Mouse (Mus musculus) CH12.LX (cell line): Measurements from ENCODE around the gene Aebp2. TPM values are rescaled to one million over a fixed set of nuclear protein-coding genes. Genes with fewer than 3 reads are reported as not detected.
"Not testable (repeated sequence)": the region's sequence is repeated elsewhere in the genome, so short reads cannot be mapped to it uniquely, and the experiment has no call there.

Experiments
- DNase-seq: peaks from one replicate; pipeline ENCODE4 v3.0.0-alpha.2; 2013; ENCODE audit errors: extremely low read depth
- H3K27ac ChIP-seq: 2 replicates; pipeline ENCODE4 v1.5.1; 2012; ENCODE audit warnings: low read depth, mild to moderate bottlenecking, control low read depth, moderate library complexity; ENCODE audit not compliant: insufficient read depth
- H3K27me3 ChIP-seq: replicated peaks from 2 replicates; pipeline ENCODE3; 2012; ENCODE audit warnings: inconsistent platforms
- H3K36me3 ChIP-seq, 2 experiments: replicated peaks in 1 of 2; 2 replicates each; pipeline versions ENCODE3 to v1.6.1; 2012; ENCODE audit warnings: inconsistent platforms in 1 of 2, low read length in 1 of 2, mild to moderate bottlenecking in 1 of 2, mixed read lengths in 1 of 2, moderate library complexity in 1 of 2; ENCODE audit not compliant: control insufficient read depth in 1 of 2, insufficient read depth in 1 of 2
- H3K4me1 ChIP-seq, 2 experiments: 2 replicates each; pipeline ENCODE4 v1.6.1; 2012; ENCODE audit warnings: inconsistent platforms in 1 of 2, moderate library complexity in 1 of 2; ENCODE audit not compliant: insufficient read depth in 2 of 2, control insufficient read depth in 1 of 2
- H3K4me2 ChIP-seq: 2 replicates; pipeline ENCODE4 v1.6.1; 2012; ENCODE audit warnings: low read depth, mild to moderate bottlenecking, control low read depth; ENCODE audit not compliant: poor library complexity, insufficient read depth, severe bottlenecking
- H3K4me3 ChIP-seq, 3 experiments: fragments of 150-350 bp in 1 of 3; sonication (generic) in 1 of 3; replicated peaks in 1 of 3; 2 replicates each; pipeline versions ENCODE3 to v1.5.1; 2011 to 2012; ENCODE audit warnings: low read depth in 2 of 3, low read length in 2 of 3, mild to moderate bottlenecking in 2 of 3, moderate library complexity in 2 of 3, control low read depth in 1 of 3, improper control_type of control experiment in 1 of 3, inconsistent platforms in 1 of 3, mixed read lengths in 1 of 3; ENCODE audit not compliant: poor library complexity in 1 of 3
- H3K79me2 ChIP-seq: replicated peaks from 2 replicates; pipeline ENCODE4 v1.6.1; 2012; ENCODE audit warnings: mild to moderate bottlenecking, moderate library complexity; ENCODE audit not compliant: control insufficient read depth, poor library complexity, insufficient read depth, severe bottlenecking; ENCODE audit errors: extremely low read depth
- H3K9ac ChIP-seq: 2 replicates; pipeline ENCODE4 v1.6.1; 2012; ENCODE audit warnings: low read depth, mild to moderate bottlenecking, control low read depth, moderate library complexity; ENCODE audit not compliant: insufficient read depth
- H3K9me3 ChIP-seq: replicated peaks from 2 replicates; pipeline ENCODE3; 2012; ENCODE audit warnings: low read length, inconsistent platforms, mixed read lengths
- BHLHE40 ChIP-seq: IDR thresholded peaks from 2 replicates; pipeline ENCODE4 v1.6.1; 2011; ENCODE audit warnings: mild to moderate bottlenecking, low read depth, low read length, improper control_type of control experiment
- CHD1 ChIP-seq: IDR thresholded peaks from 2 replicates; pipeline ENCODE4 v1.6.1; 2012; ENCODE audit warnings: low read depth, low read length, improper control_type of control experiment, inconsistent platforms
- CHD2 ChIP-seq: IDR thresholded peaks from 2 replicates; pipeline ENCODE4 v1.6.1; 2011; ENCODE audit warnings: low read length, improper control_type of control experiment
- CTCF ChIP-seq, 2 experiments: IDR thresholded peaks in 1 of 2; conservative IDR thresholded peaks in 1 of 2; 2 replicates each; pipeline ENCODE4 v1.5.1; 2011 to 2012; ENCODE audit warnings: low read depth in 2 of 2, low read length in 2 of 2, improper control_type of control experiment in 1 of 2, inconsistent platforms in 1 of 2, mild to moderate bottlenecking in 1 of 2, moderate library complexity in 1 of 2
- ELF1 ChIP-seq: IDR thresholded peaks from 2 replicates; pipeline ENCODE4 v1.6.1; 2014; ENCODE audit warnings: low read depth, mild to moderate bottlenecking, inconsistent platforms, low read length, improper control_type of control experiment
- EP300 ChIP-seq: IDR thresholded peaks from 2 replicates; pipeline ENCODE4 v1.6.1; 2011; ENCODE audit warnings: low read length, improper control_type of control experiment
- ETS1 ChIP-seq: conservative IDR thresholded peaks from 2 replicates; pipeline ENCODE4 v1.6.1; 2012; ENCODE audit warnings: low read depth, mild to moderate bottlenecking, inconsistent platforms, low read length, improper control_type of control experiment, moderate library complexity
- JUN ChIP-seq: IDR thresholded peaks from 2 replicates; pipeline ENCODE4 v1.6.1; 2011; ENCODE audit warnings: low read depth, mild to moderate bottlenecking, low read length, improper control_type of control experiment, moderate library complexity; ENCODE audit not compliant: insufficient read depth
- KAT2A ChIP-seq: IDR thresholded peaks from 2 replicates; pipeline ENCODE4 v1.6.1; 2012; ENCODE audit warnings: low read length, improper control_type of control experiment, inconsistent platforms; ENCODE audit not compliant: insufficient replicate concordance
- MAFK ChIP-seq: IDR thresholded peaks from 2 replicates; pipeline ENCODE4 v1.6.1; 2011; ENCODE audit warnings: low read length, improper control_type of control experiment; ENCODE audit not compliant: insufficient replicate concordance
- MAX ChIP-seq: IDR thresholded peaks from 2 replicates; pipeline ENCODE4 v1.6.1; 2011; ENCODE audit warnings: low read length, improper control_type of control experiment
- MYC ChIP-seq: IDR thresholded peaks from 2 replicates; pipeline ENCODE4 v1.6.1; 2011; ENCODE audit warnings: low read depth, mild to moderate bottlenecking, improper control_type of control experiment, low read length
- NELFE ChIP-seq: IDR thresholded peaks from 2 replicates; pipeline ENCODE4 v1.6.1; 2011; ENCODE audit warnings: low read depth, low read length, improper control_type of control experiment
- PAX5 ChIP-seq: IDR thresholded peaks from 2 replicates; pipeline ENCODE4 v1.6.1; 2012; ENCODE audit warnings: low read length, inconsistent platforms, mixed read lengths
- POLR2A ChIP-seq: IDR thresholded peaks from 2 replicates; pipeline ENCODE4 v1.6.1; 2011; ENCODE audit warnings: low read depth, mild to moderate bottlenecking, improper control_type of control experiment, low read length
- POLR2AphosphoS2 ChIP-seq: IDR thresholded peaks from 2 replicates; pipeline ENCODE4 v1.6.1; 2011; ENCODE audit warnings: low read depth, low read length, improper control_type of control experiment
- RAD21 ChIP-seq: IDR thresholded peaks from 2 replicates; pipeline ENCODE4 v1.6.1; 2011; ENCODE audit warnings: low read depth, mild to moderate bottlenecking, low read length, improper control_type of control experiment, moderate library complexity
- RCOR1 ChIP-seq: conservative IDR thresholded peaks from 2 replicates; pipeline ENCODE4 v1.6.1; 2012; ENCODE audit warnings: low read depth, mild to moderate bottlenecking, inconsistent platforms, low read length, improper control_type of control experiment
- SIN3A ChIP-seq: IDR thresholded peaks from 2 replicates; pipeline ENCODE4 v1.6.1; 2012; ENCODE audit warnings: low read length, improper control_type of control experiment, inconsistent platforms
- SMC3 ChIP-seq: IDR thresholded peaks from 2 replicates; pipeline ENCODE4 v1.6.1; 2011; ENCODE audit warnings: low read depth, low read length, improper control_type of control experiment
- TBP ChIP-seq: conservative IDR thresholded peaks from 2 replicates; pipeline ENCODE4 v1.6.1; 2011; ENCODE audit warnings: low read depth, low read length, improper control_type of control experiment
- TCF12 ChIP-seq: IDR thresholded peaks from 2 replicates; pipeline ENCODE4 v1.6.1; 2014; ENCODE audit warnings: low read depth, mild to moderate bottlenecking, inconsistent platforms, low read length, improper control_type of control experiment
- UBTF ChIP-seq: IDR thresholded peaks from 2 replicates; pipeline ENCODE4 v1.6.1; 2012; ENCODE audit warnings: low read depth, mild to moderate bottlenecking, inconsistent platforms, low read length, improper control_type of control experiment, moderate library complexity
- USF1 ChIP-seq: IDR thresholded peaks from 2 replicates; pipeline ENCODE4 v1.6.1; 2014; ENCODE audit warnings: low read depth, mild to moderate bottlenecking, inconsistent platforms, low read length, improper control_type of control experiment
- ZC3H11A ChIP-seq: IDR thresholded peaks from 2 replicates; pipeline ENCODE4 v1.6.1; 2012; ENCODE audit warnings: low read depth, mild to moderate bottlenecking, inconsistent platforms, low read length, improper control_type of control experiment
- ZKSCAN1 ChIP-seq: IDR thresholded peaks from 2 replicates; pipeline ENCODE4 v1.6.1; 2012; ENCODE audit warnings: low read depth, inconsistent platforms, low read length, improper control_type of control experiment, borderline replicate concordance
- ZMIZ1 ChIP-seq: IDR thresholded peaks from 2 replicates; pipeline ENCODE4 v1.6.1; 2012; ENCODE audit warnings: low read depth, mild to moderate bottlenecking, inconsistent platforms, low read length, improper control_type of control experiment
- ZNF384 ChIP-seq: IDR thresholded peaks from 2 replicates; pipeline ENCODE4 v1.6.1; 2012; ENCODE audit warnings: low read depth, low read length, improper control_type of control experiment, inconsistent platforms
- dilution Hi-C: fragments of 300-500 bp; cut with MboI; formaldehyde crosslinking; loops from 2 replicates; pipeline ENCODE4 v1.14.3; 2020; ENCODE audit warnings: low sequenced_read_pairs; ENCODE audit not compliant: extremely low pct_unique_long_range_greater_than_20kb, extremely low pct_ligation_motif_present
- in situ Hi-C: fragments of 300-500 bp; cut with MboI; formaldehyde crosslinking; loops from 3 replicates; pipeline ENCODE4 v1.14.3; 2019; ENCODE audit warnings: low sequenced_read_pairs, low pct_ligation_motif_present, low pct_unique_long_range_greater_than_20kb, mixed read lengths
- polyA plus RNA-seq: library from polyadenylated mRNA; unstranded; fragments of >175 nt; gene quantifications from 2 replicates; pipeline ENCODE4 v1.2.1, GENCODE M21; 2012; ENCODE audit warnings: low read depth; ENCODE audit not compliant: insufficient read length
- total RNA-seq, 2 experiments: library from RNA; depleted of rRNA; stranded (reverse); fragments of 300-350 nt in 1 of 2; fragments of >200 nt in 1 of 2; gene quantifications; 2 replicates each; pipeline ENCODE4 v1.2.3; 2012 to 2014

Gene Aebp2
- total and polyA plus RNA-seq, 3 experiments = 54.4 to 63.3 (median 59.9) TPM

GRCm38 (mm10) chr6:140599337-140599736 is 23.1 kb upstream of the Aebp2 start:
- dilution Hi-C loops = no loop called here
- H3K9me3 ChIP-seq = no peaks in the 10 kb centered on the region
- no peaks in the 10 kb centered on the region for H3K79me2 ChIP-seq
- no peak overlapping the region for H3K4me2 ChIP-seq
- no peak overlapping the region for H3K27ac ChIP-seq
- H3K4me1 ChIP-seq = peaks cover 8 to 9% of the 10 kb centered on the region in 2 experiments
- H3K36me3 ChIP-seq = no peaks in the 10 kb centered on the region
- DNase-seq = no peak
- H3K4me3 ChIP-seq = no peak overlapping the region
- TF ChIP-seq RAD21 (no peak), BHLHE40 (no peak), UBTF (no peak), TBP (no peak), KAT2A (no peak), MAFK (no peak), POLR2AphosphoS2 (no peak), MYC (no peak), RCOR1 (no peak), SMC3 (no peak), CHD2 (no peak), ZMIZ1 (no peak)
- TF ChIP-seq, all 38 proteins: peak for 0
- no peaks in the 10 kb centered on the region for H3K27me3 ChIP-seq
- H3K9ac ChIP-seq = no peak overlapping the region
- in situ Hi-C loops = no loop called here

GRCm38 (mm10) chr6:140600671-140601070 is 21.8 kb upstream of the Aebp2 start:
- H3K9ac ChIP-seq, H3K36me3 ChIP-seq, H3K27me3 ChIP-seq, H3K4me2 ChIP-seq, dilution Hi-C loops, H3K79me2 ChIP-seq, H3K4me1 ChIP-seq, H3K4me3 ChIP-seq, H3K9me3 ChIP-seq, in situ Hi-C loops, H3K27ac ChIP-seq: not testable (repeated sequence)
- DNase-seq = peak; percentile 37
- TF ChIP-seq ZNF384 = peak; percentile 87
- 0 out of 2 replicates have a peak, but pooled peaks have one; percentile 33 for TF ChIP-seq MYC
- peak in 1 of 2 experiments; percentile 41; a peak in 1 of 4 replicates for TF ChIP-seq CTCF (conservative IDR thresholded peaks at IDR 0.05 in 1 of 2, IDR thresholded peaks at IDR 0.05 in 1 of 2; ENCODE audit: low read depth in 2 of 2, low read length in 2 of 2)
- peak; percentile 15; the same call in 1 of the 2 replicates for TF ChIP-seq SMC3
- TF ChIP-seq RAD21 = peak; percentile 14

- H3K4me2 ChIP-seq = no peak overlapping the region
- H3K9ac ChIP-seq = no peak overlapping the region
- dilution Hi-C loops = no loop called here
- peaks cover 2 to 3% of the 10 kb centered on the region in 2 experiments; a peak in 3 of 4 replicates for H3K4me1 ChIP-seq
- no peak overlapping the region for H3K4me3 ChIP-seq
- in situ Hi-C loops = no loop called here
- no peaks in the 10 kb centered on the region for H3K9me3 ChIP-seq
- no peaks in the 10 kb centered on the region for H3K79me2 ChIP-seq
- H3K27ac ChIP-seq = no peak overlapping the region
- no peaks in the 10 kb centered on the region for H3K27me3 ChIP-seq
- no peaks in the 10 kb centered on the region for H3K36me3 ChIP-seq
- DNase-seq = no peak
- TF ChIP-seq RCOR1 = no peak
- no peak for TF ChIP-seq ELF1
- no peak for TF ChIP-seq ETS1
- no peak for TF ChIP-seq USF1
- no peak for TF ChIP-seq POLR2A
- no peak for TF ChIP-seq ZKSCAN1
- no peak for TF ChIP-seq NELFE
- no peak for TF ChIP-seq TCF12
- TF ChIP-seq ZNF384 = no peak
- no peak for TF ChIP-seq ZC3H11A
- no peak for TF ChIP-seq PAX5
- no peak for TF ChIP-seq SIN3A
- no peak for TF ChIP-seq CHD1
- TF ChIP-seq EP300 = no peak
- TF ChIP-seq JUN = no peak
- no peak for TF ChIP-seq MAX
Measured at GRCm38 (mm10) chr6:140601175-140601574, 21.3 kb upstream of the Aebp2 start.
